Mouse (Mus musculus): ENCODE measurements around the gene Isoc2a.
"Not testable (repeated sequence)": the region's sequence is repeated elsewhere in the genome, so short reads cannot be mapped to it uniquely, and the experiment has no call there.

The Isoc2a gene

GRCm38 (mm10) chr7:4864130-4864845 is 12.7 kb upstream of the Isoc2a start:
- no peak for DNase-seq (ENCODE audit: low spot score in 2 of 2)

GRCm38 (mm10) chr7:4865090-4865489 is 11.9 kb upstream of the Isoc2a start:
- DNase-seq (ENCODE audit: low spot score in 2 of 2) = peak in 1 of 2 experiments; percentile 41

GRCm38 (mm10) chr7:4865579-4866493 is 11.1 kb upstream of the Isoc2a start:
- peak; percentile 99 for DNase-seq (ENCODE audit: low spot score in 2 of 2)

- no peak for DNase-seq (ENCODE audit: low spot score in 2 of 2)
These were observed 10.2 kb upstream of the Isoc2a start for GRCm38 (mm10) chr7:4866631-4867180.

GRCm38 (mm10) chr7:4870133-4870532 is 6.8 kb upstream of the Isoc2a start, which contains the start of gene Isoc2b:
Gene Isoc2b, minus strand, starts transcription at chr7:4870258.
- DNase-seq (ENCODE audit: low spot score in 2 of 2) = no peak

- no peak for DNase-seq (ENCODE audit: low spot score in 2 of 2)
These were observed 273 bp downstream of the Isoc2a start for GRCm38 (mm10) chr7:4877226-4877625.

- no peak for DNase-seq (ENCODE audit: low spot score in 2 of 2)
These were observed 1.2 kb downstream of the Isoc2a start for GRCm38 (mm10) chr7:4878186-4878585.

- not testable (repeated sequence) for DNase-seq (ENCODE audit: low spot score in 2 of 2)
These were observed 2.1 kb downstream of the Isoc2a start for GRCm38 (mm10) chr7:4879036-4879435.

- no peak for DNase-seq (ENCODE audit: low spot score in 2 of 2)
These were observed 9.7 kb downstream of the Isoc2a start for GRCm38 (mm10) chr7:4886680-4887079.

GRCm38 (mm10) chr7:4895186-4895585 is 18.2 kb downstream of the Isoc2a start:
- DNase-seq (ENCODE audit: low spot score in 2 of 2) = no peak

- DNase-seq (ENCODE audit: low spot score in 2 of 2) = no peak
These were observed 22.1 kb downstream of the Isoc2a start for GRCm38 (mm10) chr7:4898851-4899648.

- DNase-seq (ENCODE audit: low spot score in 2 of 2) = peak in 1 of 2 experiments; percentile 45
These were observed 22.9 kb downstream of the Isoc2a start for GRCm38 (mm10) chr7:4899649-4900522.

- no peak for DNase-seq (ENCODE audit: low spot score in 2 of 2)
These were observed 23.5 kb downstream of the Isoc2a start for GRCm38 (mm10) chr7:4900523-4900851.

- no peak for DNase-seq (ENCODE audit: low spot score in 2 of 2)
These were observed 24.2 kb downstream of the Isoc2a start for GRCm38 (mm10) chr7:4901171-4901570.

GRCm38 (mm10) chr7:4902404-4902803 is 25.5 kb downstream of the Isoc2a start:
- DNase-seq (ENCODE audit: low spot score in 2 of 2) = no peak

- DNase-seq (ENCODE audit: low spot score in 2 of 2) = no peak
These were observed 29.6 kb downstream of the Isoc2a start, which contains the start of gene Gm36210 for GRCm38 (mm10) chr7:4906466-4906950. Gene Gm36210, minus strand, starts transcription at chr7:4906516.

GRCm38 (mm10) chr7:4911561-4911960 is 34.6 kb downstream of the Isoc2a start:
- DNase-seq (ENCODE audit: low spot score in 2 of 2) = peak in 1 of 2 experiments; percentile 35

GRCm38 (mm10) chr7:4912248-4912647 is 35.3 kb downstream of the Isoc2a start:
- no peak for DNase-seq (ENCODE audit: low spot score in 2 of 2)

GRCm38 (mm10) chr7:4915007-4915665 is 38.2 kb downstream of the Isoc2a start, which contains the start of gene Zfp628:
Gene Zfp628, plus strand, starts transcription at chr7:4915217.
- peak; percentile 92 to 94 for DNase-seq (ENCODE audit: low spot score in 2 of 2)
